Comparison of ENCODE assay signal across 21 mouse cellular contexts in the genomic region with DNA sequence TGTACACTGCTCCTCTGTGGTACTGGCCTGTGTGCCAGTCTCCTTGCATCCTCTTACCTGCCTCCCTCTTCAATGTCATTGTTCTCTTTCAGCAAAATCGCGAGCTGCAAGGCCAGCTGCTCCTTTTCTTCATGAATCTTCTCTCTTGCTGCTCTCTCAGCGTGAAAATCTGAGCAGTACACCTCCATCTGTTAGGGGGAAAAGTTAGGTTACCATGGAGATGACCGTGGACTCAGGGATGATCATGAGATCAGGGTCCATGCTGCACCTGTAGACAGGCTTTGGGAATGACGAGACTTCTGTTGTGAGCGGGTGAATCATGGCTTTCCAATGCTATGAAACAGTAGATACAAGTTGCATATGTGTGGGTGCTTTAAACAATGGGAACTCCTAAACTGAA. TPM values are rescaled to one million over a fixed set of nuclear protein-coding genes. Genes with fewer than 3 reads are reported as not detected.
"Had no signal": no experiment of that assay in that cellular context is flagged by ENCODE, and none has a peak within 500 bp of the region (broad histone marks: within the 10 kb centered on the region; RNA-seq: fewer than 3 reads in every experiment).

No protein-coding gene starts in this region.

- H3K9me3 ChIP-seq: kidney, embryonic 15.5 days; lung, embryonic 15.5 days; midbrain, embryonic 13.5 days had no signal

- H3K4me2 ChIP-seq: kidney, embryonic 15.5 days; lung, embryonic 15.5 days; midbrain, embryonic 13.5 days had no signal

- DNase-seq: kidney, adult 8-10 months; kidney, postnatal 10 days; kidney, postnatal 36 days; layer of hippocampus, postnatal 36 days; lung, adult 18-20 months; thymus, adult 18-20 months; thymus, postnatal 36 days had no signal

- H3K4me1 ChIP-seq: kidney, embryonic 15.5 days; lung, embryonic 15.5 days; midbrain, embryonic 13.5 days had no signal

- H3K4me3 ChIP-seq: kidney, embryonic 15.5 days; left cerebral cortex, adult 2 months; lung, embryonic 15.5 days; midbrain, embryonic 13.5 days had no signal

- H3K9ac ChIP-seq: kidney, embryonic 15.5 days; liver, embryonic 14.5 days; lung, embryonic 15.5 days; midbrain, embryonic 13.5 days had no signal

- H3K27ac ChIP-seq: kidney, embryonic 15.5 days; left cerebral cortex, adult 2 months; liver, embryonic 14.5 days; lung, embryonic 15.5 days; macrophage; midbrain, embryonic 13.5 days had no signal

- H3K36me3 ChIP-seq: lung, embryonic 15.5 days; midbrain, embryonic 13.5 days had no signal

- ATAC-seq: midbrain, embryonic 13.5 days; midbrain, embryonic 16.5 days had no signal

- H3K27me3 ChIP-seq: kidney, embryonic 15.5 days; lung, embryonic 15.5 days; midbrain, embryonic 13.5 days had no signal

RNA-seq across cellular contexts. Expression of a gene that starts 51.1 kb away (rescaled TPM):
- polyA plus RNA-seq: kidney, embryonic 15.5 days; limb, embryonic 11.5 days; liver, adult 2 months; liver, embryonic 14.5 days; macrophage; midbrain, embryonic 13.5 days; neural tube, embryonic 14.5 days; small intestine, adult 2 months; spleen, adult 2 months; stomach, embryonic 16.5 days; testis, adult 2 months had no signal
